Mouse (Mus musculus): ENCODE results near the gene Gsdma2.

GRCm38 (mm10) chr11:98597991-98598390 is 48.6 kb upstream of the Gsdma2 start, which contains the start of gene Lrrc3c:
- TF ChIP-seq E2F4 (IDR thresholded peaks at IDR 0.05; ENCODE audit: borderline replicate concordance, low read depth, low read length) (no peak), CTCF (IDR thresholded peaks at IDR 0.05 in 2 of 3, conservative IDR thresholded peaks at IDR 0.05 in 1 of 3; ENCODE audit: control insufficient read depth in 1 of 3, insufficient read depth in 1 of 3, low read depth in 2 of 3, low read length in 3 of 3, poor library complexity in 1 of 3, severe bottlenecking in 1 of 3) (no peak), KAT2A (conservative IDR thresholded peaks at IDR 0.05; ENCODE audit: low read depth, low read length) (no peak), SIN3A (IDR thresholded peaks at IDR 0.05; ENCODE audit: low read length) (no peak), EP300 (IDR thresholded peaks at IDR 0.05; ENCODE audit: low read depth in 1 of 2, low read length in 2 of 2) (no peak), MEF2A (IDR thresholded peaks at IDR 0.05; ENCODE audit: extremely low read depth, insufficient replicate concordance, low read depth, low read length, poor library complexity, severe bottlenecking) (no peak), TBP (IDR thresholded peaks at IDR 0.05; ENCODE audit: low read depth, low read length) (no peak), HCFC1 (IDR thresholded peaks at IDR 0.05; ENCODE audit: low read depth, low read length) (no peak), MAZ (IDR thresholded peaks at IDR 0.05; ENCODE audit: low read depth, low read length) (no peak), MAFK (IDR thresholded peaks at IDR 0.05; ENCODE audit: borderline replicate concordance, low read depth, low read length) (no peak), MYB (IDR thresholded peaks at IDR 0.05; ENCODE audit: low read depth, low read length) (no peak), USF2 (IDR thresholded peaks at IDR 0.05; ENCODE audit: borderline replicate concordance in 1 of 2, insufficient read depth in 1 of 2, low read depth in 1 of 2, low read length in 2 of 2) (no peak), GATA1 (IDR thresholded peaks at IDR 0.05; ENCODE audit: low read depth, low read length) (no peak), ETS1 (IDR thresholded peaks at IDR 0.05; ENCODE audit: low read depth, low read length) (no peak)
